Mouse (Mus musculus) erythroblast, embryonic 14.5 days (primary cell): ENCODE measurements around the gene Tmcc2.

Source experiments
- GATA1 ChIP-seq: IDR thresholded peaks from 2 replicates; pipeline ENCODE4 v1.6.1; 2012; ENCODE audit warnings: low read length, inconsistent platforms, mixed read lengths
- TAL1 ChIP-seq: IDR thresholded peaks from 3 replicates; pipeline ENCODE4 v1.6.1; 2012; ENCODE audit warnings: low read length, inconsistent platforms, mixed read lengths

DNA sequence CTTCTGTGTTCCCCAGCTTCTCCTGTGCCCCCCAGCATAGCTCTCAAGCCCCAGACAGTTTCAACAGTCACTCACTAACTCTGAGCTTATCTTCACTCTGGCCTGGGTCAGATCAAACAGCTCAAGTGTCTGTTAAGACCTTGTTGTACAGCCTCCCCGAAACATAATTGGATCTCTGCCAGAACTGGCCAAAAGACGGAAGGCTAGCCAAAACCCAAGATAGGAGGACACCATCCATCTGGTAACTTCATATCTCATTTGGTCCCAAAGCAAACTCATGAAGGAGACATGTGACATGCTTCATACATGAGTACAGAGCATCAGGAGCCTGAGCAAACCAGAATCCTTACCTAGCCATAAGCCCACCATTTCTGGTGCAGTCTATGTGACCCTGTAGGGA lies 79.0 kb downstream of the Tmcc2 start:
- TF ChIP-seq GATA1 (no peak), TAL1 (no peak)
